Mouse (Mus musculus) ES-E14 (cell line): ENCODE measurements around the gene Chkb. TPM values are rescaled to one million over a fixed set of nuclear protein-coding genes. Genes with fewer than 3 reads are reported as not detected.

Experiments
- DNase-seq: peaks from one replicate; pipeline ENCODE4 v3.0.0-alpha.2; 2013; ENCODE audit warnings: low read depth, low spot score
- H3K27ac ChIP-seq: 2 replicates; pipeline ENCODE4 v1.5.1; 2012; ENCODE audit warnings: low read depth, mild to moderate bottlenecking, low read length, moderate library complexity, mixed read lengths; ENCODE audit not compliant: poor library complexity, insufficient read depth, severe bottlenecking
- H3K36me3 ChIP-seq: 2 replicates; pipeline ENCODE4 v1.6.1; 2012; ENCODE audit warnings: mild to moderate bottlenecking, low read length, moderate library complexity, mixed read lengths; ENCODE audit not compliant: control insufficient read depth, poor library complexity, insufficient read depth, severe bottlenecking
- H3K4me1 ChIP-seq, 2 experiments: fragments of 150-350 bp in 1 of 2; sonication (generic) in 1 of 2; 2 replicates each; pipeline ENCODE4 v1.6.1; 2012; ENCODE audit warnings: low read length in 2 of 2, mild to moderate bottlenecking in 1 of 2, mixed read lengths in 1 of 2; ENCODE audit not compliant: control insufficient read depth in 2 of 2, insufficient read depth in 2 of 2, poor library complexity in 1 of 2
- H3K4me3 ChIP-seq, 2 experiments: fragments of 150-350 bp in 1 of 2; sonication (generic) in 1 of 2; 2 replicates each; pipeline ENCODE4 v1.5.1; 2012; ENCODE audit warnings: low read length in 2 of 2, low read depth in 1 of 2, mild to moderate bottlenecking in 1 of 2, mixed read lengths in 1 of 2; ENCODE audit not compliant: insufficient read depth in 1 of 2, poor library complexity in 1 of 2, severe bottlenecking in 1 of 2
- H3K9ac ChIP-seq: 2 replicates; pipeline ENCODE4 v1.6.1; 2012; ENCODE audit warnings: low read depth, mild to moderate bottlenecking, low read length, mixed read lengths; ENCODE audit not compliant: poor library complexity, insufficient read depth, severe bottlenecking
- H3K9me3 ChIP-seq: fragments of 150-350 bp; sonication (generic); 2 replicates; pipeline ENCODE4 v1.6.1; 2012; ENCODE audit warnings: low read depth, mild to moderate bottlenecking, low read length; ENCODE audit not compliant: control insufficient read depth, insufficient read depth
- CHD2 ChIP-seq: IDR thresholded peaks from 2 replicates; pipeline ENCODE4 v1.6.1; 2014; ENCODE audit warnings: mild to moderate bottlenecking, low read depth, low read length, inconsistent platforms
- HCFC1 ChIP-seq: IDR thresholded peaks from 2 replicates; pipeline ENCODE4 v1.6.1; 2012; ENCODE audit warnings: low read length, inconsistent platforms, borderline replicate concordance; ENCODE audit not compliant: insufficient read depth
- MAFK ChIP-seq: IDR thresholded peaks from 2 replicates; pipeline ENCODE4 v1.6.1; 2014; ENCODE audit warnings: mild to moderate bottlenecking, low read depth, low read length, inconsistent platforms; ENCODE audit not compliant: insufficient read depth
- ZC3H11A ChIP-seq: IDR thresholded peaks from 2 replicates; pipeline ENCODE4 v1.6.1; 2012; ENCODE audit warnings: low read depth, mild to moderate bottlenecking, inconsistent platforms, low read length, borderline replicate concordance
- ZNF384 ChIP-seq: IDR thresholded peaks from 2 replicates; pipeline ENCODE4 v1.6.1; 2012; ENCODE audit warnings: low read depth, low read length, inconsistent platforms
- in situ Hi-C, 2 experiments: fragments of 600-800 bp; cut with MboI; formaldehyde crosslinking; loops; one replicate each; pipeline ENCODE4 v1.15.1; 2025; ENCODE audit warnings: low sequenced_read_pairs in 2 of 2, inconsistent platforms in 1 of 2; ENCODE audit not compliant: unreplicated experiment in 2 of 2
- total RNA-seq: library from RNA; depleted of rRNA; stranded (reverse); fragments of 300-350 nt; gene quantifications from 2 replicates; pipeline ENCODE4 v1.2.3, GENCODE M21; 2012

Gene Chkb
- total RNA-seq, 1 experiment = 29.0 TPM

DNA sequence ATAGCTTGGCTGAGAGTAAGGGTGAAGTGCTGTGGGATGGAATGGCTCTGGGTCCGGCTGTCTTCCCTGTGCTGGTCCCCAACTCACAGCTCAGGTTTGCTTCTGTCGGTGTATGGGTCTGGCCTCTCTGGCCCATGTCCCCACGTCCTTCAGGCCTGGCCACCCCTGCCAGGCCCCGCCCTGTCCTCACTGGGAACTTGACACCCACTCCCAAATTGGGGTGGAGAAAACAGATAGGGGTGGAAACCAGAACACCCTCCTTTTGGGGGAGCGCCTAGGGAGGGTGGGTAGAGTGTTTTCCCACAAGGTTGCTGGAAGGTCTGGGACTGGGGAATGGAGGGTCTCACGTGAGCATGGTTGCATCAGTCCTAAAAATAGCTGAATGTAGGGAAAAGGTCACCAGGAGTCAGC is 4.0 kb downstream of the Chkb start, which contains the start of gene Cpt1b:
Cpt1b (minus strand) TSS at position 153 of the 411 bp plus-strand sequence.
- Histone ChIP-seq H3K36me3 (peaks cover 10% of the 10 kb centered on the region; the same call in 1 of the 2 replicates), H3K4me1 (peaks cover 2 to 12% of the 10 kb centered on the region in 2 experiments; a peak in 3 of 4 replicates), H3K9ac (peak within 1 kb of the TSS; percentile 16), H3K9me3 (no peaks in the 10 kb centered on the region), H3K4me3 (peak within 1 kb of the TSS; percentile 22 to 54; a peak in 3 of 4 replicates), H3K27ac (peak within 1 kb of the TSS; percentile 55; the same call in 1 of the 2 replicates)
- DNase-seq = no peak
- TF ChIP-seq CHD2 = no peak
- no peak for TF ChIP-seq MAFK
- no peak for TF ChIP-seq ZNF384
- no peak for TF ChIP-seq ZC3H11A
- no peak for TF ChIP-seq HCFC1
- in situ Hi-C loops = no loop called here

GRCm38 (mm10) chr15:89424621-89425020 is 5.1 kb downstream of the Chkb start:
- Histone ChIP-seq H3K4me1 (peaks cover 2 to 12% of the 10 kb centered on the region in 2 experiments; a peak in 3 of 4 replicates), H3K36me3 (peaks cover 10% of the 10 kb centered on the region; the same call in 1 of the 2 replicates), H3K9ac (no peak overlapping the region), H3K9me3 (no peaks in the 10 kb centered on the region), H3K4me3 (no peak overlapping the region), H3K27ac (no peak overlapping the region)
- TF ChIP-seq MAFK = no peak
- no peak for TF ChIP-seq HCFC1
- TF ChIP-seq CHD2 = no peak
- TF ChIP-seq ZNF384 = no peak
- TF ChIP-seq ZC3H11A = no peak
- DNase-seq = no peak
- in situ Hi-C loops = no loop called here

- Histone ChIP-seq H3K4me3 (no peak overlapping the region), H3K27ac (no peak overlapping the region), H3K9me3 (no peaks in the 10 kb centered on the region), H3K9ac (no peak overlapping the region), H3K4me1 (peaks cover 2 to 7% of the 10 kb centered on the region in 2 experiments; a peak in 3 of 4 replicates), H3K36me3 (peaks cover 7% of the 10 kb centered on the region; the same call in 1 of the 2 replicates)
- DNase-seq = no peak
- TF ChIP-seq MAFK (no peak), ZNF384 (no peak), CHD2 (no peak), ZC3H11A (no peak), HCFC1 (no peak)
- in situ Hi-C loops = no loop called here
Measured at GRCm38 (mm10) chr15:89421938-89422337, 7.8 kb downstream of the Chkb start.

- no peaks in the 10 kb centered on the region for H3K9me3 ChIP-seq
- no peak for DNase-seq
- H3K4me1 ChIP-seq = peaks cover 0 to 4% of the 10 kb centered on the region in 2 experiments; a peak in 2 of 4 replicates
- no peak overlapping the region for H3K4me3 ChIP-seq
- in situ Hi-C loops = no loop called here
- H3K9ac ChIP-seq = no peak overlapping the region
- TF ChIP-seq MAFK (no peak), HCFC1 (no peak)
- no peak overlapping the region for H3K27ac ChIP-seq
- H3K36me3 ChIP-seq = peaks cover 3% of the 10 kb centered on the region; the same call in 1 of the 2 replicates
Measured at GRCm38 (mm10) chr15:89415282-89415681, 14.4 kb downstream of the Chkb start.
